Mouse (Mus musculus) layer of hippocampus, adult 2 months (tissue): ENCODE measurements around the gene Gm3106. TPM values are rescaled to one million over a fixed set of nuclear protein-coding genes. Genes with fewer than 3 reads are reported as not detected.
"Not testable (repeated sequence)": the region's sequence is repeated elsewhere in the genome, so short reads cannot be mapped to it uniquely, and the experiment has no call there.

Source experiments
- DNase-seq, 2 experiments: peaks; one replicate each; pipeline ENCODE4 v3.0.0; 2022; ENCODE audit warnings: low spot score in 2 of 2
- H3K27ac ChIP-seq: fragments of 200-600 bp; 2 replicates; pipeline ENCODE4 v1.8.1; 2022
- H3K4me3 ChIP-seq: fragments of 200-600 bp; 2 replicates; pipeline ENCODE4 v1.8.1; 2022; ENCODE audit warnings: mild to moderate bottlenecking
- long read RNA-seq, 2 experiments: library from polyadenylated mRNA; stranded (forward); transcript quantifications; one replicate each; pipeline ENCODE4 v2.0.0; 2021; ENCODE audit warnings: borderline mapping rate in 2 of 2
- total RNA-seq, 2 experiments: library from RNA; stranded (reverse); gene quantifications; 2 replicates each; pipeline ENCODE4 v1.2.3; 2021

Gene Gm3106
- total RNA-seq: not detected
- long read RNA-seq, experiment 1: 0 reads
- long read RNA-seq, experiment 2: 0 reads

DNA sequence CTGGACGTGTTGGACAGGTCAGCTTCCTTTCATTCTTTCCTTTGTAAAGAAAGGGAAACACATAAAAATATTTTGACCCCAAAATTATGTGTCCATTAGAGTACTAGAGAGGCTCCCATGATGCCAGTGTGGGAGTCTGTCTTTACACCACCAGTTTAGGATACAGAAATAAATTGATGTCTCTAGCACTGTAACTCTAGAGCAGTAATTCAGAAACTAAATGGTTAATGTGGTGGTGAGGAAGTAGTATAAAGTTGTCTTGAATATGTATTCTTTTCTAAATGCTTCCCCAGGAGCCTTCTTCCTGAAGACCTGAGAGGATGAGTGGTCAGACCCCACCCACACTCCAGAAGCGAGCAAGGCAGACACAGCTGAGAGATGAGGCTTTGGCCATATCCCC is at the start of gene Gm3106:
Gene Gm3106, plus strand, starts transcription at position 301 of the 400 bp plus-strand sequence.
- H3K27ac ChIP-seq, DNase-seq, H3K4me3 ChIP-seq: not testable (repeated sequence)

Other genes starting within 250 kb of the Gm3106 start
- not detected for gene BC061212, start 147.5 kb upstream of the Gm3106 start, total RNA-seq
- gene Gm6351, start 141.6 kb upstream of the Gm3106 start, total RNA-seq: not detected
- not detected for gene A430089I19Rik, start 88.8 kb downstream of the Gm3106 start, total RNA-seq
- gene Gm6502, start 96.4 kb downstream of the Gm3106 start, total RNA-seq: not detected
- not detected for gene AA792892, start 121.7 kb downstream of the Gm3106 start, total RNA-seq
- gene Gm7682, start 227.8 kb downstream of the Gm3106 start, total RNA-seq: not detected